Mouse (Mus musculus) limb, embryonic 13.5 days (tissue): ENCODE data around the gene Arhgap20. TPM values are rescaled to one million over a fixed set of nuclear protein-coding genes. Genes with fewer than 3 reads are reported as not detected.

Experiments used
- ATAC-seq: fragments of 200-750 bp; cut with Nextera tagmentation; 2 replicates; pipeline ENCODE4 v1.8.0; 2017; ENCODE audit warnings: low read depth, moderate number of reproducible peaks, moderate TSS enrichment; ENCODE audit not compliant: low FRiP score
- H3K27ac ChIP-seq: fragments of 300-500 bp; sonication (generic); 2 replicates; pipeline ENCODE4 v1.5.1; 2015; ENCODE audit warnings: inconsistent platforms, mild to moderate bottlenecking, moderate library complexity
- H3K27me3 ChIP-seq: fragments of 300-500 bp; sonication (generic); 2 replicates; pipeline ENCODE4 v1.6.1; 2015; ENCODE audit warnings: mild to moderate bottlenecking, inconsistent platforms
- H3K36me3 ChIP-seq: fragments of 300-500 bp; sonication (generic); 2 replicates; pipeline ENCODE4 v1.6.1; 2015; ENCODE audit warnings: inconsistent platforms, mild to moderate bottlenecking, moderate library complexity
- H3K4me1 ChIP-seq: fragments of 300-500 bp; sonication (generic); 2 replicates; pipeline ENCODE4 v1.6.1; 2015; ENCODE audit warnings: inconsistent platforms
- H3K4me2 ChIP-seq: fragments of 300-500 bp; sonication (generic); replicated peaks from 2 replicates; pipeline ENCODE4 v1.6.1; 2015; ENCODE audit warnings: inconsistent platforms, mild to moderate bottlenecking, moderate library complexity
- H3K4me3 ChIP-seq: fragments of 300-500 bp; sonication (generic); 2 replicates; pipeline ENCODE4 v1.5.1; 2015; ENCODE audit warnings: moderate library complexity, mild to moderate bottlenecking, inconsistent platforms
- H3K9ac ChIP-seq: fragments of 300-500 bp; sonication (generic); 2 replicates; pipeline ENCODE4 v1.6.1; 2015; ENCODE audit warnings: mild to moderate bottlenecking, inconsistent platforms
- H3K9me3 ChIP-seq: fragments of 300-500 bp; sonication (generic); 2 replicates; pipeline ENCODE4 v1.6.1; 2016; ENCODE audit warnings: inconsistent platforms
- WGBS: fragments of 180-500 bp; shearing (Covaris S2); methylation state at CpG from one replicate; pipeline ENCODE4 v1.1.7; 2015; 5-methylcytosine and 5-hydroxymethylcytosine counted together
- polyA plus RNA-seq: library from polyadenylated mRNA; unstranded; fragments of >200 nt; fragmentation: Nextera tagmentation; extraction: Ambion mirVana; gene quantifications from 2 replicates; pipeline ENCODE4 v1.2.1, GENCODE M21; 2015

Arhgap20 gene
- polyA plus RNA-seq, 1 experiment from 2014 or later: 10.7 TPM

GRCm38 (mm10) chr9:51766175-51767062 lies 1.3 kb downstream of the Arhgap20 start:
- Histone ChIP-seq H3K27ac (no peak overlapping the region), H3K4me2 (peak overlapping the region; percentile 89), H3K9me3 (no peaks in the 10 kb centered on the region), H3K4me1 (peaks cover 25% of the 10 kb centered on the region), H3K4me3 (peak overlapping the region; percentile 74), H3K36me3 (no peaks in the 10 kb centered on the region), H3K27me3 (peaks cover 65% of the 10 kb centered on the region), H3K9ac (peak overlapping the region; percentile 77)
- ATAC-seq: no peak
- WGBS: under 1% methylated on average over 17 of the region's 29 CpGs

GRCm38 (mm10) chr9:51774201-51774600 lies 9.1 kb downstream of the Arhgap20 start:
- Histone ChIP-seq H3K27me3 (peaks cover under 1% of the 10 kb centered on the region; the same call in 1 of the 2 replicates), H3K4me2 (no peak overlapping the region), H3K36me3 (no peaks in the 10 kb centered on the region), H3K27ac (no peak overlapping the region), H3K4me1 (no peaks in the 10 kb centered on the region), H3K9ac (no peak overlapping the region), H3K4me3 (no peak overlapping the region), H3K9me3 (no peaks in the 10 kb centered on the region)
- WGBS: 82% methylated on average over 3 of the region's 3 CpGs
- no peak for ATAC-seq

- no peak overlapping the region for H3K9ac ChIP-seq
- H3K4me1 ChIP-seq: no peaks in the 10 kb centered on the region
- no peak overlapping the region for H3K27ac ChIP-seq
- 66% methylated on average over 2 of the region's 2 CpGs for WGBS
- H3K36me3 ChIP-seq: no peaks in the 10 kb centered on the region
- no peak overlapping the region for H3K4me3 ChIP-seq
- no peak for ATAC-seq
- no peaks in the 10 kb centered on the region for H3K27me3 ChIP-seq
- H3K9me3 ChIP-seq: no peaks in the 10 kb centered on the region
- H3K4me2 ChIP-seq: no peak overlapping the region
Observed at GRCm38 (mm10) chr9:51776459-51776858, 11.3 kb downstream of the Arhgap20 start.

GRCm38 (mm10) chr9:51777180-51777579 lies 12.0 kb downstream of the Arhgap20 start:
- 3% methylated on average over 1 of the region's 1 CpGs for WGBS
- no peaks in the 10 kb centered on the region for H3K4me1 ChIP-seq
- no peak overlapping the region for H3K27ac ChIP-seq
- H3K4me2 ChIP-seq: no peak overlapping the region
- no peaks in the 10 kb centered on the region for H3K9me3 ChIP-seq
- H3K36me3 ChIP-seq: no peaks in the 10 kb centered on the region
- ATAC-seq: no peak
- H3K4me3 ChIP-seq: no peak overlapping the region
- no peaks in the 10 kb centered on the region for H3K27me3 ChIP-seq
- H3K9ac ChIP-seq: no peak overlapping the region

GRCm38 (mm10) chr9:51779232-51779631 lies 14.1 kb downstream of the Arhgap20 start:
- ATAC-seq: no peak
- Histone ChIP-seq H3K27me3 (no peaks in the 10 kb centered on the region), H3K27ac (no peak overlapping the region), H3K36me3 (no peaks in the 10 kb centered on the region), H3K4me1 (no peaks in the 10 kb centered on the region), H3K4me3 (no peak overlapping the region), H3K9ac (no peak overlapping the region), H3K4me2 (no peak overlapping the region), H3K9me3 (no peaks in the 10 kb centered on the region)
- WGBS: 91% methylated on average over 5 of the region's 5 CpGs

- H3K4me2 ChIP-seq: no peak overlapping the region
- H3K4me1 ChIP-seq: no peaks in the 10 kb centered on the region
- no peak for ATAC-seq
- no peak overlapping the region for H3K27ac ChIP-seq
- H3K9me3 ChIP-seq: no peaks in the 10 kb centered on the region
- no peaks in the 10 kb centered on the region for H3K36me3 ChIP-seq
- H3K9ac ChIP-seq: no peak overlapping the region
- WGBS: 91% methylated on average over 7 of the region's 7 CpGs
- no peak overlapping the region for H3K4me3 ChIP-seq
- no peaks in the 10 kb centered on the region for H3K27me3 ChIP-seq
Observed at GRCm38 (mm10) chr9:51781092-51781491, 16.0 kb downstream of the Arhgap20 start.

- no peaks in the 10 kb centered on the region for H3K27me3 ChIP-seq
- H3K27ac ChIP-seq: no peak overlapping the region
- H3K4me1 ChIP-seq: no peaks in the 10 kb centered on the region
- no peak overlapping the region for H3K4me2 ChIP-seq
- no peaks in the 10 kb centered on the region for H3K36me3 ChIP-seq
- no peak for ATAC-seq
- H3K9ac ChIP-seq: no peak overlapping the region
- WGBS: 46% methylated on average over 6 of the region's 6 CpGs
- no peak overlapping the region for H3K4me3 ChIP-seq
- H3K9me3 ChIP-seq: no peaks in the 10 kb centered on the region
Observed at GRCm38 (mm10) chr9:51787380-51787779, 22.2 kb downstream of the Arhgap20 start.

GRCm38 (mm10) chr9:51788466-51788865 lies 23.3 kb downstream of the Arhgap20 start:
- H3K27me3 ChIP-seq: no peaks in the 10 kb centered on the region

GRCm38 (mm10) chr9:51795206-51795605 lies 30.1 kb downstream of the Arhgap20 start:
- no peaks in the 10 kb centered on the region for H3K4me1 ChIP-seq
- H3K27ac ChIP-seq: no peak overlapping the region
- H3K9ac ChIP-seq: no peak overlapping the region
- H3K4me2 ChIP-seq: no peak overlapping the region
- no peak for ATAC-seq
- H3K36me3 ChIP-seq: 0 out of 2 replicates have a peak, but pooled peaks cover 2% of the 10 kb centered on the region
- no peaks in the 10 kb centered on the region for H3K27me3 ChIP-seq
- WGBS: 77% methylated on average over 6 of the region's 6 CpGs
- H3K9me3 ChIP-seq: no peaks in the 10 kb centered on the region
- H3K4me3 ChIP-seq: no peak overlapping the region

More at GRCm38 (mm10) chr9:51788466-51788865, 23.3 kb downstream of the Arhgap20 start:
- Histone ChIP-seq H3K27ac (no peak overlapping the region), H3K4me2 (no peak overlapping the region), H3K4me3 (no peak overlapping the region), H3K9ac (no peak overlapping the region), H3K4me1 (no peaks in the 10 kb centered on the region), H3K36me3 (0 out of 2 replicates have a peak, but pooled peaks cover 2% of the 10 kb centered on the region), H3K9me3 (no peaks in the 10 kb centered on the region)
- 61% methylated on average over 1 of the region's 1 CpGs for WGBS
- no peak for ATAC-seq

GRCm38 (mm10) chr9:51798251-51798650 lies 33.1 kb downstream of the Arhgap20 start:
- ATAC-seq: no peak
- no peak overlapping the region for H3K9ac ChIP-seq
- H3K4me3 ChIP-seq: no peak overlapping the region
- 88% methylated on average over 5 of the region's 5 CpGs for WGBS
- no peak overlapping the region for H3K27ac ChIP-seq
- H3K4me1 ChIP-seq: no peaks in the 10 kb centered on the region
- H3K27me3 ChIP-seq: no peaks in the 10 kb centered on the region
- H3K36me3 ChIP-seq: no peaks in the 10 kb centered on the region
- no peak overlapping the region for H3K4me2 ChIP-seq
- no peaks in the 10 kb centered on the region for H3K9me3 ChIP-seq

GRCm38 (mm10) chr9:51799156-51799555 lies 34.0 kb downstream of the Arhgap20 start:
- ATAC-seq: no peak
- no peaks in the 10 kb centered on the region for H3K36me3 ChIP-seq
- WGBS: 87% methylated on average over 9 of the region's 9 CpGs
- H3K4me3 ChIP-seq: no peak overlapping the region
- H3K4me2 ChIP-seq: no peak overlapping the region
- H3K9ac ChIP-seq: no peak overlapping the region
- H3K27me3 ChIP-seq: no peaks in the 10 kb centered on the region
- no peaks in the 10 kb centered on the region for H3K4me1 ChIP-seq
- no peaks in the 10 kb centered on the region for H3K9me3 ChIP-seq
- H3K27ac ChIP-seq: no peak overlapping the region

- Histone ChIP-seq H3K4me2 (no peak overlapping the region), H3K4me1 (no peaks in the 10 kb centered on the region), H3K36me3 (no peaks in the 10 kb centered on the region), H3K9ac (no peak overlapping the region), H3K27ac (no peak overlapping the region), H3K27me3 (no peaks in the 10 kb centered on the region), H3K4me3 (no peak overlapping the region), H3K9me3 (no peaks in the 10 kb centered on the region)
- no peak for ATAC-seq
- WGBS: 78% methylated on average over 3 of the region's 3 CpGs
Observed at GRCm38 (mm10) chr9:51807272-51807671, 42.1 kb downstream of the Arhgap20 start.

GRCm38 (mm10) chr9:51812931-51813330 lies 47.8 kb downstream of the Arhgap20 start:
- Histone ChIP-seq H3K36me3 (no peaks in the 10 kb centered on the region), H3K4me1 (no peaks in the 10 kb centered on the region), H3K4me3 (no peak overlapping the region), H3K4me2 (no peak overlapping the region), H3K27me3 (no peaks in the 10 kb centered on the region), H3K9me3 (no peaks in the 10 kb centered on the region), H3K27ac (no peak overlapping the region), H3K9ac (no peak overlapping the region)
- ATAC-seq: no peak
- 74% methylated on average over 1 of the region's 1 CpGs for WGBS
